In the genomic region with DNA sequence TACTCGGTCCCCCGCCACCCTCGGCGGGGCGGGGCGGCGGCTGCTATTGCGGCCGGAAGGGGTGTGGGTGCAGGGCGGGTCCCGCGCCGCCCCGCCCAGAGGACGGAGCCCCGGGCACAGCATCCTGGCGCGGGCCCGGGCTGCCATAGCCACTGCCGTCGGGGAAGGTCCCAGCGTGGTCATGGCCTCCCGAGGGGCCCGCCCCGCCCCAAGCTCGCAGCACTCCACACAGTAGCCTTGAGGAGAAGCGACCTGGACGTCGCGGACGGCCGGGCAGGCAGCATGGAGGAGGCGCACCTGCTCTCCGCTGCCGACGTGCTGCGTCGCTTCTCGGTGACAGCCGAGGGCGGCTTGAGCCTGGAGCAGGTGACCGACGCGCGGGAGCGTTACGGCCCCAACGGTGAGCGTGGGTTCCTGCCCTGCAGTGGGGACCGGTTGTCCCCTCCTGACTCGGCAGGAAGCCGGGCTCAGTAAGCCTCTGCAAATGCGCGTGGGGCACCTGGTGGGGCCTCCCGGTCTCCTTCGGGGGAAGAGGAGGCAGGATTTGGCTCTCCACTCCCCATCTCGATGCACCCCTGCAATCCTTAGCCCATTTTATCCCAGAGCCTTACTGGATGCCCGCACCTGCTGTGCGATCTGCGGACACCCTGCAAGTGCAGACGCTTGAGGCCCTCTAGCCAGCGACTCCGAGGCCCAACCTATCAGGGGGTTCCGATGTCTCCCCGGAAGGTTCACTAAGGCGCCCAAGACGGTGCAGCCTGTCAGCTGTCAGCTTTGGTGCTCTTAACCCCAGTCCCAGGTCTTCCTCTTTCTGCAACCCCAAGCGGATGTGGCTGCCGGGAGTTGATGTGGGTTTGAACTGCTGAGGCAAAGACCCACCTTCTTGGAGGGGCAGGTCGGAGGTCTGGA, we compare ENCODE assay signal across 7 mouse cellular contexts. TPM values are rescaled to one million over a fixed set of nuclear protein-coding genes. Genes with fewer than 3 reads are reported as not detected.
A peak's percentile ranks its signal among the peaks of the same experiment; 100 is the strongest.
DNase-seq lines count a peak whose midpoint lies in the region; ATAC-seq and TF ChIP-seq lines count a peak whose summit lies in the region.

A gene (plus strand): TSS at position 98 of the 909 bp plus-strand sequence.

- peaks cover 49% of the 10 kb centered on the region for H3K27me3 ChIP-seq in embryonic facial prominence, embryonic 12.5 days
- peaks cover 26% of the 10 kb centered on the region for H3K27me3 ChIP-seq in heart, postnatal 0 days (ENCODE audit: control insufficient read depth, insufficient read depth, low read length)
- peaks cover 60% of the 10 kb centered on the region for H3K27me3 ChIP-seq in limb, embryonic 13.5 days
- peaks cover 39% of the 10 kb centered on the region for H3K27me3 ChIP-seq in midbrain, embryonic 14.5 days (ENCODE audit: control insufficient read depth, insufficient read depth, low read length)
- no peaks in the 10 kb centered on the region for H3K27me3 ChIP-seq in thymus, adult 2 months (ENCODE audit: control insufficient read depth, insufficient read depth, low read length)

- H3K4me1 ChIP-seq in embryonic facial prominence, embryonic 12.5 days, result peaks cover 10% of the 10 kb centered on the region
- H3K4me1 ChIP-seq in heart, postnatal 0 days (ENCODE audit: control insufficient read depth, insufficient read depth), result no peaks in the 10 kb centered on the region
- H3K4me1 ChIP-seq in limb, embryonic 13.5 days, result peaks cover 16% of the 10 kb centered on the region
- no peaks in the 10 kb centered on the region for H3K4me1 ChIP-seq in midbrain, embryonic 14.5 days (ENCODE audit: control insufficient read depth, insufficient read depth, low read length)
- H3K4me1 ChIP-seq in thymus, adult 2 months (replicated peaks; ENCODE audit: control insufficient read depth, insufficient read depth, low read length), result peaks cover 57% of the 10 kb centered on the region

- no peak within 1 kb of the TSS for H3K9ac ChIP-seq in embryonic facial prominence, embryonic 12.5 days
- H3K9ac ChIP-seq in heart, postnatal 0 days (replicated peaks; ENCODE audit: low read depth, low read length), result no peak within 1 kb of the TSS
- peak within 1 kb of the TSS; percentile 39; the same call in 1 of the 2 replicates for H3K9ac ChIP-seq in limb, embryonic 13.5 days
- peak within 1 kb of the TSS; percentile 20; the same call in 1 of the 2 replicates for H3K9ac ChIP-seq in midbrain, embryonic 14.5 days (replicated peaks; ENCODE audit: low read length)

- H3K4me3 ChIP-seq in embryonic facial prominence, embryonic 12.5 days, result peak within 1 kb of the TSS; percentile 37
- peak within 1 kb of the TSS; percentile 39 for H3K4me3 ChIP-seq in heart, postnatal 0 days (ENCODE audit: low read depth, low read length)
- peak within 1 kb of the TSS; percentile 43 for H3K4me3 ChIP-seq in limb, embryonic 13.5 days
- peak within 1 kb of the TSS; percentile 19 for H3K4me3 ChIP-seq in midbrain, embryonic 14.5 days (replicated peaks; ENCODE audit: low read depth, low read length)
- peak within 1 kb of the TSS; percentile 64 for H3K4me3 ChIP-seq in thymus, adult 2 months (ENCODE audit: control insufficient read depth, insufficient read depth, low read length)

- TF ChIP-seq EP300 in heart, postnatal 0 days (IDR thresholded peaks at IDR 0.05; ENCODE audit: low read depth), result no peak

- ATAC-seq in embryonic facial prominence, embryonic 12.5 days (ENCODE audit: insufficient number of reproducible peaks, insufficient read depth, low FRiP score, low TSS enrichment), result no peak
- ATAC-seq in heart, postnatal 0 days (ENCODE audit: insufficient read depth, low read depth), result peak; percentile 49
- ATAC-seq in limb, embryonic 13.5 days (ENCODE audit: low FRiP score, low read depth), result no peak
- no peak; the same call in 1 of the 2 replicates for ATAC-seq in midbrain, embryonic 14.5 days (ENCODE audit: low FRiP score, low TSS enrichment)

- peak; percentile 84 for TF ChIP-seq POLR2A in thymus, adult 2 months (IDR thresholded peaks at IDR 0.05; ENCODE audit: control insufficient read depth, extremely low read depth, insufficient read depth, low read length, poor library complexity)

- peak within 1 kb of the TSS; percentile 52 for H3K4me2 ChIP-seq in embryonic facial prominence, embryonic 12.5 days (replicated peaks)
- peak within 1 kb of the TSS; percentile 57 for H3K4me2 ChIP-seq in heart, postnatal 0 days (ENCODE audit: low read depth, low read length)
- H3K4me2 ChIP-seq in limb, embryonic 13.5 days (replicated peaks), result peak within 1 kb of the TSS; percentile 67
- peak within 1 kb of the TSS; percentile 39 for H3K4me2 ChIP-seq in midbrain, embryonic 14.5 days (ENCODE audit: low read length)

- peak; percentile 83 for DNase-seq in T-cell, adult 2 months (ENCODE audit: low spot score)
- DNase-seq in heart, postnatal 0 days (ENCODE audit: low spot score), result no peak
- no peak for DNase-seq in midbrain, embryonic 14.5 days
- peak; percentile 91 for DNase-seq in thymus, adult 2 months
- DNase-seq in layer of hippocampus, postnatal 14 days (ENCODE audit: low spot score in 2 of 2), result no peak

- no peaks in the 10 kb centered on the region for H3K9me3 ChIP-seq in embryonic facial prominence, embryonic 12.5 days
- no peaks in the 10 kb centered on the region for H3K9me3 ChIP-seq in heart, postnatal 0 days (replicated peaks; ENCODE audit: control insufficient read depth, low read length)
- no peaks in the 10 kb centered on the region for H3K9me3 ChIP-seq in limb, embryonic 13.5 days
- no peaks in the 10 kb centered on the region for H3K9me3 ChIP-seq in midbrain, embryonic 14.5 days (ENCODE audit: control insufficient read depth, low read length)

- no peaks in the 10 kb centered on the region for H3K36me3 ChIP-seq in embryonic facial prominence, embryonic 12.5 days
- no peaks in the 10 kb centered on the region for H3K36me3 ChIP-seq in heart, postnatal 0 days (replicated peaks; ENCODE audit: control insufficient read depth, insufficient read depth, low read length)
- H3K36me3 ChIP-seq in limb, embryonic 13.5 days, result no peaks in the 10 kb centered on the region
- H3K36me3 ChIP-seq in midbrain, embryonic 14.5 days (ENCODE audit: control insufficient read depth, insufficient read depth, low read length), result no peaks in the 10 kb centered on the region
- H3K36me3 ChIP-seq in thymus, adult 2 months (ENCODE audit: control insufficient read depth, insufficient read depth, low read length), result no peaks in the 10 kb centered on the region

- no peak for TF ChIP-seq CTCF in heart, postnatal 0 days (IDR thresholded peaks at IDR 0.05; ENCODE audit: low read depth)
- TF ChIP-seq CTCF in thymus, adult 2 months (IDR thresholded peaks at IDR 0.05; ENCODE audit: borderline replicate concordance, control insufficient read depth, extremely low read depth, insufficient read depth, low read length, poor library complexity), result peak; percentile 14; the same call in 1 of the 2 replicates

- no peak within 1 kb of the TSS for H3K27ac ChIP-seq in embryonic facial prominence, embryonic 12.5 days
- H3K27ac ChIP-seq in heart, postnatal 0 days (ENCODE audit: low read depth), result no peak within 1 kb of the TSS
- H3K27ac ChIP-seq in limb, embryonic 13.5 days, result no peak within 1 kb of the TSS
- H3K27ac ChIP-seq in midbrain, embryonic 14.5 days (replicated peaks; ENCODE audit: low read depth, low read length), result no peak within 1 kb of the TSS
- peak within 1 kb of the TSS; percentile 90 for H3K27ac ChIP-seq in thymus, adult 2 months (ENCODE audit: control insufficient read depth, insufficient read depth, low read length)

- 3% methylated on average over 63 of the region's 70 CpGs for WGBS in embryonic facial prominence, embryonic 12.5 days
- WGBS in heart, postnatal 0 days, result 5% methylated on average over 69 of the region's 70 CpGs
- 4% methylated on average over 68 of the region's 70 CpGs for WGBS in limb, embryonic 13.5 days
- WGBS in midbrain, embryonic 14.5 days, result 5% methylated on average over 70 of the region's 70 CpGs
- under 1% methylated on average over 70 of the region's 70 CpGs for WGBS in thymus, adult 2 months

RNA-seq across cellular contexts. Expression of the gene that starts here (rescaled TPM):
- 1.3 and 2.3 TPM in 2 replicates for polyA plus RNA-seq in embryonic facial prominence, embryonic 12.5 days (2016; fragmentation: Nextera tagmentation; extraction: Ambion mirVana)
- total RNA-seq in heart, postnatal 0 days (2014; rRNA removed; ENCODE audit: low replicate concordance), result 3.8 and 9.7 TPM in 2 replicates
- 2.6 and 3.1 TPM in 2 replicates for polyA plus RNA-seq in heart, postnatal 0 days (2015; fragmentation: Nextera tagmentation; extraction: Ambion mirVana)
- 0.96 and 1.3 TPM in 2 replicates for polyA plus RNA-seq in limb, embryonic 13.5 days (2015; fragmentation: Nextera tagmentation; extraction: Ambion mirVana)
- 0.55 and 0.91 TPM in 2 replicates for polyA plus RNA-seq in midbrain, embryonic 14.5 days (2014; fragmentation: Nextera tagmentation; extraction: Ambion mirVana)
- polyA plus RNA-seq in thymus, adult 2 months (2012; rRNA removed), result 478 and 539 TPM in 2 replicates
- 1 to 10 TPM; 7.9 to 8.1 TPM for total RNA-seq in layer of hippocampus, postnatal 14 days (2021)

Comparison
In these comparisons a context has a peak if more than half of its experiments do, and no peak if none do; other contexts are left out.
1. RNA of the gene that starts here (polyA plus RNA-seq): 478 to 539 TPM in thymus, adult 2 months; 2.6 to 3.1 TPM in heart, postnatal 0 days, 1.3 to 2.3 TPM in embryonic facial prominence, embryonic 12.5 days, 0.96 to 1.3 TPM in limb, embryonic 13.5 days and 0.55 to 0.91 TPM in midbrain, embryonic 14.5 days; every median in the first group is over 100 times any median in the second.
2. DNase-seq: peak in T-cell, adult 2 months (single experiment) and thymus, adult 2 months (single experiment); none in heart, postnatal 0 days (single experiment), midbrain, embryonic 14.5 days (single experiment) and layer of hippocampus, postnatal 14 days (0 of 2).
3. H3K9ac ChIP-seq: peak in limb, embryonic 13.5 days (single experiment) and midbrain, embryonic 14.5 days (single experiment); none in embryonic facial prominence, embryonic 12.5 days (single experiment) and heart, postnatal 0 days (single experiment).
4. Peak in every context shown above with its lines, with median percentiles within 50 percentile points of each other: H3K4me2 ChIP-seq and H3K4me3 ChIP-seq.